Mouse (Mus musculus): ENCODE data around the gene Neurod2.

GRCm38 (mm10) chr11:98374266-98374665 is 44.8 kb upstream of the Neurod2 start:
- TF ChIP-seq POLR2A (IDR thresholded peaks at IDR 0.05; ENCODE audit: control insufficient read depth, low read depth, low read length): no peak
- TF ChIP-seq CTCF (IDR thresholded peaks at IDR 0.05; ENCODE audit: control insufficient read depth, insufficient read depth, insufficient replicate concordance, low read depth, low read length): no peak
